Mouse (Mus musculus): ENCODE measurements around the gene Kmt5a. TPM values are rescaled to one million over a fixed set of nuclear protein-coding genes. Genes with fewer than 3 reads are reported as not detected.
A peak's percentile ranks its signal among the peaks of the same experiment; 100 is the strongest.

Gene Kmt5a
- polyA plus RNA-seq, 1 experiment = 70.8 TPM

DNA sequence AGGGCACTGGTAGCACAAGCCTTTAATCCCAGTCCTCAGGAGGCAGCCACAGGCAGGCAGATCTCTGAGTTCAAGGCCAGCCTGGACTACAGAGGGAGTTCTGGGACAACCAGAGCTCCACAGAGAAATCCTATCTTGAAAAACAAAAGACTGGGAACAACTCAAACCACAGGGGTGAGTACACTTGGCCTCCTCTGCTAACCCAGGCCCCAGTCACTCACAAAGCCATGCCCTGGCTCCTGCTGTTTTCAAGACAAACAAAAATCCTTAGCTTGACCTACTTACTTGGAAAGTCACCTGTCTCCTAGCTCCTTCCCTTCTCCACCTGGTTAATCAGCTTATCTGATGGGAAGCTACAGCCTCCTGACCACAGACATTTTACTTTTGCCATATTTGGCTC, 25.2 kb downstream of the Kmt5a start:
- TF ChIP-seq CTCF (IDR thresholded peaks at IDR 0.05; ENCODE audit: borderline replicate concordance, extremely low read depth, insufficient read depth, insufficient read length) = no peak
- TF ChIP-seq POLR2A (IDR thresholded peaks at IDR 0.05; ENCODE audit: borderline replicate concordance, extremely low read depth, insufficient read depth, insufficient read length, poor library complexity, severe bottlenecking) = no peak
- DNase-seq (ENCODE audit: low read depth) = no peak

DNA sequence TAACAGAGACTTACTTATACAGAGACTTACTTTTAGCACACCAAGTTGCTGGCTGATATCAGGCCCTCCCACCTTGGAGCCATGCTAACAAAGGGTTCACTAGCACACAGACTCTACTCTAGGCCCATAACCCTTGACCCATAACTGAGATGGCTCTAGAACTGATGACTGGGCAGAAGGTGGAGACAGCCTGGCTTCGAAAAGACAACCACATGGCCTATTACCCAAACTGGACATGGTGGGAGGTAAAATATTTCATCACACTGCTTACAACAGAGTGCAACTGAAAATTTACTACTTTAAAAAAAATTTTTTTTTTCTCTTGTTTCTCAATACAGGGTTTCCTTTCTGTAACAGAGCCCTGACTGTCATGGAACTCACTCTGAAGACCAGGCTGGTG, 28.0 kb downstream of the Kmt5a start:
- no peak for TF ChIP-seq CTCF (IDR thresholded peaks at IDR 0.05; ENCODE audit: borderline replicate concordance, extremely low read depth, insufficient read depth, insufficient read length)
- TF ChIP-seq POLR2A (IDR thresholded peaks at IDR 0.05; ENCODE audit: borderline replicate concordance, extremely low read depth, insufficient read depth, insufficient read length, poor library complexity, severe bottlenecking) = no peak
- DNase-seq (ENCODE audit: low read depth) = no peak

DNA sequence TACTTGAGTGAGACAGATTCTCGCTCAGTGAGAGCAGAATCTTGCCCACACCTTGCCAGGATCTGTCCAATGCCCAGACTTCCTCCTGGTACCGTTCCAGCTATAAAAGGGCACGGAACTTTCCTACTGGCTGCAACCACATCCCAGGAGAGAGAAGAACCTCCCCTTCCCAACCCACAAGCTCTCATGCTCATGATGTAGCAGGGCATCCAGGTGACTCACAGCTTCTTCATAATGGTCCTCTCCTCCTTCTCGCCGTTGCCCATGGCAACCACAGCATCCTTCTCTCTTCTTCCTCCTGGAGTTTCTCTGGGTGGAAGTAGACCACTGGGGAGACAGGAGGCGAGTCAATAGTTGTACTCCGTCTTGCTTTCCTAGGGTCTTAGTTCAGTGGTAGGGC, 28.6 kb downstream of the Kmt5a start:
- no peak for DNase-seq (ENCODE audit: low read depth)
- no peak for TF ChIP-seq POLR2A (IDR thresholded peaks at IDR 0.05; ENCODE audit: borderline replicate concordance, extremely low read depth, insufficient read depth, insufficient read length, poor library complexity, severe bottlenecking)
- no peak for TF ChIP-seq CTCF (IDR thresholded peaks at IDR 0.05; ENCODE audit: borderline replicate concordance, extremely low read depth, insufficient read depth, insufficient read length)

DNA sequence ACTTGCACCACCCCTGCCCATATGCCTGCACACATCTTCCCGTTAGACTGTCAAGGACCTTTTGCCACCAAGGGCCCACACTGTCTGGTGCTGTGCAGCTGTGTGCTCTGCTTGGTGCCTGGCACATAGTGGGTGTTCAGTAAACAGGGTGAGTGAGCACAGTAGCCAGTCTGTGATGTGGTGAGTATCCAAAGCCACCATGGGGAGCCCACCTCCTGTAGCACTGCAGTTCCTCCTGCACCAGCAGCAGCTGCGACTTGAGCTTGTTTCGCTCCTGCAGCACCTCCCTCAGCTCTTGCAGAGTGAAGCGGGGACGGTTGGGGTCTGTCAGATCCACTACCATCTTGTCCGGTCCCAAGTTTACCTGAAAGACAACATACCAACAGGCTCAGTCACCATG, 29.8 kb downstream of the Kmt5a start:
- no peak for DNase-seq (ENCODE audit: low read depth)
- TF ChIP-seq CTCF (IDR thresholded peaks at IDR 0.05; ENCODE audit: borderline replicate concordance, extremely low read depth, insufficient read depth, insufficient read length) (no peak), POLR2A (IDR thresholded peaks at IDR 0.05; ENCODE audit: borderline replicate concordance, extremely low read depth, insufficient read depth, insufficient read length, poor library complexity, severe bottlenecking) (no peak)

DNA sequence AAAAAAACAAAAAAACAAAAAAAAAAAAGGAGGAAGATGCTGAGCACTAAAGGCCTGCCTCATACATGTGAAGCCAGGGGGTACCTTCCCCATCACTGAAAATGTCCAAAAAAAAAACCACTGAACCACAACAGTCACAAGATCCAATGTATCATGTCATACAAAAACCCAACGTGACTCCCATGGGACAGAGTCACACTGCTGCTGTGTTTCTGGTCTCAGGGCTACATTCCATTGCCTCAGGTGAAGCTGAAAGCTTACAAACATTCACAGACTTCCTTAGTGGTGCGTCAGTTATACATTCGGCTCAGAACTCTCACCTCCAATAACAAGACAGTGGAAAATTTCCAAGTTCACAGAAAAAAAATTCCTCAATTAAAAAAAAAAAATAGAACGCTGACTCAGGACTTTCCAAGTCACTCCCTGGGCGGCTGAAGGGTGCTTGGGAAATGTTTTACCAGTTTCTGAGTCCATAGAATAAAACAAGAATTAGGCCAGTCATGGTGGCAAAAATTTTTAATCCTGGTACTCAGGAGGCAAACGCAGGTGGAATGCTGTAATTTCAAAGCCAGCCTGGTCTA, 31.0 kb downstream of the Kmt5a start:
- TF ChIP-seq CTCF (IDR thresholded peaks at IDR 0.05; ENCODE audit: borderline replicate concordance, extremely low read depth, insufficient read depth, insufficient read length) = no peak
- TF ChIP-seq POLR2A (IDR thresholded peaks at IDR 0.05; ENCODE audit: borderline replicate concordance, extremely low read depth, insufficient read depth, insufficient read length, poor library complexity, severe bottlenecking) = no peak
- DNase-seq (ENCODE audit: low read depth) = no peak

DNA sequence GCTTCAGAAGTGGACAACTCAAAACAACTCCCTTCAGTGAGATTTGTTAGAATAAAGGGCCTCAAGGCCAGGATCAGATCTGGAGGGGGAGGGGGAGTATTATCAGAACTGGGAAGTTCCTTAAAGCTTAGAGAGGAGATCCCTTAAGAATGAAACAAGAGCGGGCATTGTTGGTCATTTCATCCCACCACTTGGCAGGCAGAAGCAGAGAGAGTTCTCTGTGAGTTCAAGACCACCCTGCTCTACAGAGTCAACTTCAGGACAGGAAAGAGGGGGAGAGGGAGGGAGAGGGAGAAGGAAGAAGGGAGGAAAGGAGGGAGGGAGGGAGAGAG, 39.1 kb downstream of the Kmt5a start:
- no peak for DNase-seq (ENCODE audit: low read depth)
- TF ChIP-seq POLR2A (IDR thresholded peaks at IDR 0.05; ENCODE audit: borderline replicate concordance, extremely low read depth, insufficient read depth, insufficient read length, poor library complexity, severe bottlenecking) (no peak), CTCF (IDR thresholded peaks at IDR 0.05; ENCODE audit: borderline replicate concordance, extremely low read depth, insufficient read depth, insufficient read length) (no peak)

DNA sequence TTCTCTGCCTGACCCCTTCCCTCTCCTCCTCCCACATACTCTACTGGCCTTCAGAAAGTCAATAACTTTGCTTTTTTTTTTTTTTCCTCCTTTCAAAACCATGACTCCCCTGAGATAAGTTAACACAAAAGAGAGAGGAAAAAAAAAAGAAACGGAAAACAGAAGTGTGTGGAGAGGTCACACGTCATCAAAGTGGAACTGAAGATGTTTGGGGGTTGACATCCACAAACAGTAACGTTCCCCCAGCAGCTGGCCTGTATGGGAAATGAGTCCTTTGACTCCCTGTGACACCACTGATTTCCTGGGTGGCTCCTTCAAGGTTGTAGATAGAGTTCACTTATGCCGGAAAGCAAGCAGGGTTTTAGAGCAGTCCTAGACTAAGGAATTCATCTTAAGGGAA, 40.4 kb downstream of the Kmt5a start:
- no peak for DNase-seq (ENCODE audit: low read depth)
- TF ChIP-seq POLR2A (IDR thresholded peaks at IDR 0.05; ENCODE audit: borderline replicate concordance, extremely low read depth, insufficient read depth, insufficient read length, poor library complexity, severe bottlenecking) (no peak), CTCF (IDR thresholded peaks at IDR 0.05; ENCODE audit: borderline replicate concordance, extremely low read depth, insufficient read depth, insufficient read length) (no peak)

DNA sequence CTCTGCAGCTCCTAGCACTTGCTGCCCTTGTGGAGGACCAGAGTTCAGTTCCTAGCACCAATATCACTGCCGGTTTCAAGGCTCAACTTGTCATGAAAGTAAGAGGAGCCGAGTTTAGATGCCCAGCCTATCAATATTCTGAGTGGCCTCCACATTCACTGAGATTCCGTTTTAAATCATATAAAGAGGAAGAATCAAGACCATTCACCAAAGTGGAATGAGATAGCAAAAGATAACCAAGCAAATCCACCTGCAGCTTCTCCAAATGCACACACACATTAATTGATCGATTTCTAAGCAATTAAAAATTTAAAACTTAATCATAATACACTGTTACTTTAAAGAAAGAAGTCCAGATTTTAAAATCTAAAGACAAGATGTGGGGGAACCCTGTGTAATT, 42.0 kb downstream of the Kmt5a start:
- TF ChIP-seq CTCF (IDR thresholded peaks at IDR 0.05; ENCODE audit: borderline replicate concordance, extremely low read depth, insufficient read depth, insufficient read length) (no peak), POLR2A (IDR thresholded peaks at IDR 0.05; ENCODE audit: borderline replicate concordance, extremely low read depth, insufficient read depth, insufficient read length, poor library complexity, severe bottlenecking) (no peak)
- DNase-seq (ENCODE audit: low read depth) = no peak

DNA sequence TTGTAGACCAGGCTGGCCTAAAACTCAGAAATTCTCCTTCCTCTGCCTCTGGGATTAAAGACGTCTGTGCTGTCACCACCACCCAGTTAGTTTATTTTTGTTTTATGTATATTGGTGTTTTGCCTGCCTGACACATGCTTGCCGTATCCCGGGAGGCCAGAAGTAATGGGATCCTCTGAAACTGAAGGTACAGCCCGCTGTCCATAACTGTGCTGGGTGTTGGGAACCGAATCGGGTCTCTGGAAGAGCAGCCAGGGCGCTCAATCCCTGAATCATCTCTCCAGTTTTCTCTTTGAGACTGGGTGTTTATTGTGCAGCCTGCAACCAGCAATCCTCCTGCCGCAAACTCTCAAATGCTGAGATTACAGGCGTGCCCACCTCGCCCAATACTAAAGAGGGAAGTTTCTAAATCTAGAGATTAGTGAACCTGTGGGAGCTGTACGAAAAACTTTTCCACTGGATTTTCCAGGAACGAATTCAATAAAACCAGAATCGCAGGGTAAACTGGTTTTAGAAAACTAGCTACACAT, 42.8 kb downstream of the Kmt5a start:
- TF ChIP-seq CTCF (IDR thresholded peaks at IDR 0.05; ENCODE audit: borderline replicate concordance, extremely low read depth, insufficient read depth, insufficient read length) (no peak), POLR2A (IDR thresholded peaks at IDR 0.05; ENCODE audit: borderline replicate concordance, extremely low read depth, insufficient read depth, insufficient read length, poor library complexity, severe bottlenecking) (no peak)
- DNase-seq (ENCODE audit: low read depth) = no peak

DNA sequence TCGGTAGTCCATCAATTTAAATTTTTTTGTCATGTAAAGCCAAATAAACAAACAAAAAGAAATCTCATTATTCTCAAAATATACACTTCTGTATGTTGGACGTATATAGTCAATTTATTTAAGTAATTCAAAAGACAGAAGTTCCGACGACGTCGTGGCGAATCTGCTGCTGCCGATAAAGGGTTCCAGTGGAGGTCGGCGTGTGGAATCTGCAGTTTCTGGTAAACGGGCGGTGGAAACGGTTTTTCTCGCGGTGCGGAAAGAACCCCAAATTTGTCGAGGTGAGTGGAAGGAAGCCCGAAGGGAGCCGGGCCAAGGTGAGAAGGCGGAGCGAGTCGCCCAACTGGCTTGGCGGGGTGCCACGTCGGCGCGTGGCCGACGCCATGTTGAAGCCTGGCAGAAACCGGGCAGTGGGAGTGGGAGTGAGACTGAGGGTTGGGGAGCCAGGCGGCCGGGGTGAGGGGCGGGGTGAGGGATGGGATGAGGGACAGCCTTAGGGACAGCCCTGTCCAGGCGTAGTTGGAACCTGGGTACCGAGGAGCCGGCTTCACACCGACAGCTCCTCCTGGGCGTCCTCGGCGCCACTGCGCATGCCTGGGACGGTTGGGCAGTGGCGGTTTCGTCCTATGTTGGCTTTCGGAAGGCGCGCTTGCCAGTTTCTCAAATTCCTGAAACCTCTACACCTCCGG, 43.4 kb downstream of the Kmt5a start, which contains the start of gene Snrnp35:
Gene Snrnp35, plus strand, starts transcription at position 169 of the 689 bp plus-strand sequence.
- peak; percentile 96 for DNase-seq (ENCODE audit: low read depth)
- TF ChIP-seq CTCF (IDR thresholded peaks at IDR 0.05; ENCODE audit: borderline replicate concordance, extremely low read depth, insufficient read depth, insufficient read length) = no peak
- TF ChIP-seq POLR2A (IDR thresholded peaks at IDR 0.05; ENCODE audit: borderline replicate concordance, extremely low read depth, insufficient read depth, insufficient read length, poor library complexity, severe bottlenecking) = peak; percentile 60; the same call in 1 of the 2 replicates

DNA sequence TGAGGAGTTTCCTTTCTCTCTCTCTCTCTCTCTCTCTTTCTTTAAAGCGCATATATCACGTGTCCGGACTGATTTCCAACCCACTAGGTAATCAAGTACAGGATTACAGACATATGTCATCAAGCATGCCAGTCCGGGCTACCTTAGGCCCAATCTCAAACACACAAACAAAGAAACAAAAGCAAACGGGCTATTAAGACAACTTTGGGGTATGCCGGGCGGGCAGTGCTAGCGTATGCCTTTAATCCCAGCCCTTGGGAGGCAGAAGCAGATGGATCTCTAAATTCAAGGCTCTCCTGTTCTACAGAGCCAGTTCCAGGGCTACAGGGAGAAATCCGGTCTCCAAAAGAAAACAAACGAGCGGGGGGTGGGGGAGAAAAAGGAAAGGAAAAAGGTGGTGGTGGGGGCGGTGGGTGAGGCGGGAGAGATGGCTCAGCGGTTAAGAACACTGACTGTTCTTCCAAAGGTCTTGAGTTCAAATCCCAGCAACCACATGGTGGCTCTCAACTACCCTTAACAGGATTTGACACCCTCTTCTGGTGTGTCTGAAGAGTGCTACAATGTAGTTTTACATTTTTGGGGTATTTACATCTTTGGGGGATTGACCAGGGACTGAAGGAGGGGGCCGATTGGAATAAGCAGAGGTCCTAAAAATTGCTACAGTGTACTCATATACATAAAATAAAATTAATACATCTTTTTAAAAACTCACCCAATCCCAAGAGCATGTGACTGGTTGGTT, 44.1 kb downstream of the Kmt5a start:
- no peak for DNase-seq (ENCODE audit: low read depth)
- TF ChIP-seq POLR2A (IDR thresholded peaks at IDR 0.05; ENCODE audit: borderline replicate concordance, extremely low read depth, insufficient read depth, insufficient read length, poor library complexity, severe bottlenecking) = no peak
- no peak for TF ChIP-seq CTCF (IDR thresholded peaks at IDR 0.05; ENCODE audit: borderline replicate concordance, extremely low read depth, insufficient read depth, insufficient read length)

All from brain, embryonic 14.5 days (tissue).